Mouse (Mus musculus): ENCODE measurements around the gene Cxcr3. TPM values are rescaled to one million over a fixed set of nuclear protein-coding genes. Genes with fewer than 3 reads are reported as not detected.

Gene Cxcr3
- total RNA-seq (2021), result not detected
- long read RNA-seq, experiment 1, result 0 reads
- long read RNA-seq, experiment 2, result 0 reads

DNA sequence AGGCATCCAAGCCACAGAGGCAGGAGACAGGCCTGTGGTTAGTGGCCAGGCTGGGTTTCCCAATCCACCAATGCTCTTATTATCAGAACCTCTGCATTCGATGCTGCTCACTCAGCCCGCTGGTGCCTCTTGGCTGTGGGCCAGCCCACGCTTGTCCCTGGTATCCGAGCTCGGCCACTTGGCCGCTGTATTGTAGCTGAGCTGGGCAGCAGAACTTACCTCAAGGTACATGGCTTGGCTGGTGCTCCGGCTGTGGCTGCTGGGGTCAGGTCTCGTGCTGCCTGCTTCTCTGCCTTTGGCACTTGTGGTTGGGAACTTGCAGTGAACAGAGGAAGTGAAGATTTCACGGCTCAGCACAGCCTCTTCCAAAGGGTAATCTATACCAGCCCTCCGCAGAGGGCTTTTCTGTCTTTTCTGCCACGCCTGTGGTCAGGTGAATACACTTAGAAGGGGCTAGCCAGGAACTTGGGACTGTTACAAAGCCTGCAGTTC, at the start of gene Cxcr3:
Cxcr3 (minus strand) TSS at position 442 of the 492 bp plus-strand sequence.
- DNase-seq, result peak; percentile 39 to 44
- intact Hi-C loops (cut with DNase I), result no loop called here

DNA sequence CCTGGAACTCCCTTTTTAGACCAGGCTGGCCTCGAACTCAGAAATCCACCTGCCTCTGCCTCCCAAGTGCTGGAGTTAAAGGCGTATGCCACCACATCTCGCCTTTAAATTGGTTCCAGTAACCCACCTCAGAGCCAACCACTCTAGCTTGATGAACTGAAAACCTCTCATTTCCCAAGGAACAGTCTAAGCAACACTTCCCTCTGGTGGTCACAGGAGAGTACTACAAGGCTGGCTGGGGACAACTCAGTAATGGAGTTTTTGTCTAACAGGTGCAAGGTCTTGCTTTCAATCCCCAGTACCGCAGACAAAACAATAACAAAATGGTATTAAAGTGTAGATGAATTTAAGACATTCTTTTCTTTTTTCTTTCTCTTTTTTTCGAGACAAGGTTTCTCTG, 38.0 kb upstream of the Cxcr3 start:
- intact Hi-C loops (cut with DNase I), result loop anchor here (5.0 kb wide), 1 partner anchor 100 kb away; no protein-coding TSS in a partner anchor
- peak; percentile 29 to 67 for DNase-seq

DNA sequence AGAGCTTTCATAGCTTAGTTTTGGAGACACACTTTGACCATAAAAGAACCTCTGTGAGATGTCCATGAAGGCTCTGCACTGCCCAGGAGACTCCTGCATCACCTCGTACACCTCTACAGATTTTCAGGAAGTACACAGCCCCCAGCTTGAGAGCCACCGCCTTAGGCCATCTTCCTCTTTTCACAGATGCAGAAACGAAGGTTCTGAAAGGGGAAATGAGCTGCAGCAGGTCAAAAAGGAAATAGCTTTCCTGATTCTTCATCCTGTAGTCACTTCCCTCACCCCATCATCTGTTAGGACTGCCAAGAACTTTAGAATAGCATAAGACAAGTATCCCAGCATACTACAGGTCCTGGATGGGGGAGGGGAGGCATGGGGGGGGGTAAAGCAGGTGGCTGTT, 36.2 kb upstream of the Cxcr3 start:
- DNase-seq, result no peak
- intact Hi-C loops (cut with DNase I), result loop anchor here (5.0 kb wide), 1 partner anchor 98 kb away; no protein-coding TSS in a partner anchor

DNA sequence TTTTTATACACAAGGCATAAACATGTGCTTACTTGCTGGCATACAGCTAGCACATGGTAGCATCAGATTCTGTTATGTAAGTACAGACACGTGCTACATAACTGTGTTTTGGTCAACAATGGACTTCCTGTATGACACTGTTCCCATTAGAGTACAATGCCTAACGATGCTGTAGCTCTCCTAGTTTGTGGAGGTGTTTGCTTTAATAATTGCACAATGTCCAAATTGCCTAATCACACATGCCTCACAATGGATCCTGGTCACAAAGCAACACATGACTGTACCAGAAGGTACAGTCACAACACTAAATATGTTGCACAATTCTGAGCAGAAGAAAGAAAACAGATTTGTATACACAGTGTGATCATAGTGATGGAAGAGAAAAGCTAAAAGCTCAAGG, 35.4 kb upstream of the Cxcr3 start:
- no peak for DNase-seq
- intact Hi-C loops (cut with DNase I), result no loop called here

DNA sequence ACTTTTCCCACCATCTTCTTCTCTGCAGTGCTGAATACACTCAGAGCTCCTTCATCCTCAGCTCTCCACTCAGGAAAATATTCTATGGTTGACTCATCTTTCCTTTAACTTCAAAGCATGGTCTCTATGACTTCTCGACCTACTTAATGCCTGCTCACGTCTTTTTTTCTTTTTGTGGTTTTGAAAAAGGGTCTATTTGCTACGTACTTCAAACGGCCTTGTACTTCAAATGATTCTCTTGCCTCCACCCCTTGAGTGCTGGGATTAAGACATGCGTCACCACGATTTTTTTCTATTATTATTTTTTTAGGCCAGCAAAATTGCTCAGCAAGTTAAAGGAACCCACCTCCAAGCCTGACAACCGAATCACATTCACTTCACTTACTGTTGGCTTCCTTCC, 33.2 kb upstream of the Cxcr3 start:
- no peak for DNase-seq
- intact Hi-C loops (cut with DNase I), result no loop called here

DNA sequence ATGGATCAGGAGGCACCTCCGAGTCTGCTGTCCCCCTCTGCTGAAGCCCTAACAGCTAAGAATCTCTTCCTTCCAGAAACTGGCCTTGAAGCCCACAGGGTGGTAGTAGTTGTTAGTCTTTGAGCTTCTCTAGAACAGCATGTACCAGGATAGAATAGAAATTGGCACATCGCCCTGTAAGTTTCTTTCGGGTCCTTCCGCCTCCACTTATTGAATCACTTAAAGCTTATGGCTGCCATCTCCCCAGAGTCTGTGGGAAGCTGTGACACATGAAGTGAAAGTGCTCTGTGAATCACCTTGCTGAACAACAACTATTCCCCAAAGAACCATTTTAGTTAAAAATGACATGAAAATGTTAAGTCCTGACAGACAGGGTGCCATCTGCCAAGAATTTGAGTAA, 31.0 kb upstream of the Cxcr3 start:
- DNase-seq, result no peak
- intact Hi-C loops (cut with DNase I), result no loop called here

DNA sequence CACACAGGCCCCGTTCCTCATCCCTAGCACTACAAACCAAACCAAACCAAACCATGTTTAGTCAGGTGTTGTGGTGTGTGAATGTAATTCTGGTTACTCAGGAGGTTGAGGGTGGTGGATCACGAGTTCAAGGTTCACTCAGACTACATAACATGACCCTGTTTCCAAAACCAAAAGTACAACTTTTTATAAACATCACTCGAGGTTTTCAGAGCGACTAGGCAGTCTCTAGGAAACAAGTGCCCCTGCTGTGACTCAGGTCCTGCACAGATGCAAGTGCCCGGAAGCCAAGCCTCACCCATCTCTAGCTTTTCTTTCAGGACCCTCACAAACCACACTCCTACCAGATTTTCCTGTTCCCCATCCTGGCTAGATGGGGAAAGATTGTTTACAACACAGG, 30.6 kb upstream of the Cxcr3 start:
- DNase-seq, result no peak
- intact Hi-C loops (cut with DNase I), result no loop called here

DNA sequence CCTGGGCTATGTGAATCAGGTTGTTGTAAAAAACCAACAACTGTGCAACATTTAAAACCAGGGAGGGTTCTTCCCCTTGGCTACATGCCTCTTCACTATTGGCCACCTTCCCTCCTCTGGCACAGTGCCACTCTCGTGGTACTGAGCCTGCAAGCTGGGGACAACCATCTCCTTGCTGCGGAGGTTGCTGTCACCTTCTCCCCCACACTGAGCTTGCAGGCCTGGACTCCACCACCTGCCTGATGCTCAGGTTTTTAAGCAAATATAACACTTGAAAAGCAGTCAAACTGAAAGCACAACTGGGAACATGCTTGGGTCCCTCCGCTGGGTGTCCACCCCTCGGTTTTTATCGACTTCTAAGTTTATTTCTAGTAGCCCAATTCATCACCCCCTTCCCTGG, 20.4 kb upstream of the Cxcr3 start:
- DNase-seq, result peak in 1 of 2 experiments; percentile 18
- intact Hi-C loops (cut with DNase I), result no loop called here

DNA sequence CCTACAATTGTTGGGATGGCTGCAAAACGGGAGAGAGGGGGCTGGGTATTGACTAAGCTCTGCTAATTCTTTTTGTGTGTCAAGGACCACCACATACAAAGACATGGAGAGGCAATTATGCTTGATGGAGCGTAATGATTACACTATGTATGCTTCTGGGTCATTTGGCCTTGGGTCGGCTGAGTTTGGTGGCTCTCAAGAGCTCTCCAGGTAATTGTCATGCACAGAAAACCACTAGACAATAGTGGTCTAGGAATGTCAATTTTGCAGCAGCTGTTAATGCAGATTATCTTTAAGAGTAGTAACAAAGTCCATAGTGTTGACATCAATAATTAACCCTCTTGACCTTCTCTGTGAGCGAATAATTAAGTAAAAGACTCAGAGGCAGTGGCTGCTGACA, 16.1 kb upstream of the Cxcr3 start:
- intact Hi-C loops (cut with DNase I), result no loop called here
- no peak for DNase-seq

DNA sequence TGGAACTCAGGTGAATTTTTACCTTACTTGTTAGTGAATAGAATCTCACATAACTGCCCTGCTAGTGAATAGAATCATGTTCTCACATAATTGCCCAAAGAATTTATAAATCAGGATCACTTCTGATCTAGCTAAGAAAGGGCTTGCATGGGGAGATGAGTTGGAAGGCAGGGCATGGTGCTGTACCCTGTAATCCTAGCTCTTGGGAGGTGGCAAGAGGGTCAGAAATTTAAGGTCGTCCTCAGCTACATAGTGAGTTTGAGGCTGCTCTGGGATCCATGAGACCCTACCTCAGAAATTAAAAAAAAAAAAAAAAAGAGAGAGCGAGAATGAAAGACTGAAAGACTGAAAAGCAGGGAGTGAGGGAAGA, 7.0 kb upstream of the Cxcr3 start:
- no peak for DNase-seq
- intact Hi-C loops (cut with DNase I), result no loop called here

DNA sequence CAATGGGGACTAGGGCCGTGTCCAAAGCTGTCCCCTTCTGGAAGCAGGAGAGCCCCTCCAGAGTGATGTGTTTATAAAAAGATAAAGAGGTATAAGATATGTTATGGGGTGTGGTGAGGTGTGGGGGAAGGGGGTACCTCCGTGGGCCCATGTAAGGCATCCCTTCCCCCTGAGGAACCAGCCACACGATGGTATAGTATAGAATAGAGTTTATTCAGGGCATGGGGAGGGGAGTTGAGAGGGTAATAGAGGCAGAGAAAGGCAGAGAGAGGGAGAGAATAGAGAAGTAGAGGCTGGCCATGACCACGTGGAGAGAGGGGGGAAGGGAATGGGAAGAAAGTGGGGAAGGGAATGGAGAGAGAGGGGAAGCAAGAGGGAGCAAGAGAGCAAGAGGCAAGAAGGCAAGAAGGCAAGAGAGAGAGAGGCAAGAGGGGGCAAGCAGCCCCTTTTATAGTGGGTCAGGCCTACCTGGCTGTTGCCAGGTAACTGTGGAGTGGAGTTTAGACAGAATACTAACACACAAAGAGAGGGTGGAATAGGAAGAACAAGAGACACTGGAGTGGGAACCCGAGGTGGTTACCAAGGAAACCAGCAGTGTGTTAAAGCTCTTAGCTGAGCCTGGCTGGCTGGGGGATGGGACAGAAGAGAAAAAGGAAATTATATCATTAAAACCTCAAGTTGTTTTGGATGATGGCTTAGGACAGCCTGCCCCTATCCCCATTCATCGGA, 6.4 kb upstream of the Cxcr3 start:
- DNase-seq, result no peak
- intact Hi-C loops (cut with DNase I), result no loop called here

DNA sequence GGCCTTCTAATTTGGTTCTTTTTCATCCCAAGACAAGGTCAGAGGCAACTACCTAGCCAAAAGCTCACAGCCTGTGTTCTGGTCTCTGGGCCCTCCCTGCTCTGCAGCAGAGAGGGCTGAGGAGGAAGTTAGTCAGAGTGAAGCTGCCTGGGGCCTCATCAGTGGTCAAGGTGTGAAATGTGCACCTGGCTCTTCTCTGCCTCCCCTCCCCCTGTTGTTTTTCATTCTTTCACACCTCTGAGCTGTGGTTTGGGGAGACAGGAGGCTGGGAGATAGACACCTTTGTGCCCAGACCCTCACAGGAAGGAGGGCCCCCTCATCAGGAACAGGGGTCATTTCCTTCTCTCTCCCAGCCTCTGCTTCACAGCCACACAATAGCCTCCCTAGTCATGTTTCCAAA, 3.1 kb upstream of the Cxcr3 start:
- intact Hi-C loops (cut with DNase I), result no loop called here

DNA sequence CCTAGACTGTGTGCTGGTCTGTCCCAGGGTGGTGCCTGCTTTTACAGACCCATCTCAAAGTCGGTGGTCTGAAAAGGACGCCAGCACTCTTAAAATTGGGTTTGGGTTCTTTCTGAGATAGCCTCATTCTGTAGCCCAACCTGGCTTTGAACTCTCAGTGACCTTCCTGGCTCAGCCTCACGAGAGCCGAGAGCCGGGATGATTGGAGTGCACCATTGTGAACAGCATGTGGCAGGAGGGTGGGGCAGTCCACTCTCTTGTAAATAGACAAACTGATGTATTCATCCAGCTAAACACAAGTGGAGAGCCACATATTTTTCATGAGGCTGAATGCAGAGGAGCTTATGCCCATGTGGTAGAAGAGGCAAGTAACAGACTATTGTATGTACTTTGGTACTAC, 912 bp upstream of the Cxcr3 start:
- intact Hi-C loops (cut with DNase I), result no loop called here
- DNase-seq, result no peak

More for the DNA sequence above, 3.1 kb upstream of the Cxcr3 start:
- DNase-seq, result no peak

DNA sequence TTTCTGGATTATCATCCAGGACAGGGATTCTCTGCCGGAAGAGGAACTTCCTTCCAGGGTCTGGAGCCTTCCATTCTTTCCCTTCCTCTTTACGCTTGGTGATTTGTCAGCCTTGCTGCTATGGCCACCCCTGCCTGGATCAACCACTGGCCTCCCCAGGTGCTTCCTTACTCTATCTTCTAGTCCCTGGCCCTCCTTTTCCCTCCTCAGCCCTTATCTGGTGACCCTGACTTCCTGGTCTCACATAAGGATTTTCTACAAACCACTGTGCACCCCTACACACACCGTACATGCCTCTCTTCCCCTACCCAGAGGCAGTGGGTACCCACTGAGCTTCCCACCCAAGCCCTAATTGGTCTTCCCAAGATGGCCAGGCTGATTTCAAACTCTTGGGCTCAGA, 781 bp downstream of the Cxcr3 start:
- no peak for DNase-seq
- intact Hi-C loops (cut with DNase I), result no loop called here

DNA sequence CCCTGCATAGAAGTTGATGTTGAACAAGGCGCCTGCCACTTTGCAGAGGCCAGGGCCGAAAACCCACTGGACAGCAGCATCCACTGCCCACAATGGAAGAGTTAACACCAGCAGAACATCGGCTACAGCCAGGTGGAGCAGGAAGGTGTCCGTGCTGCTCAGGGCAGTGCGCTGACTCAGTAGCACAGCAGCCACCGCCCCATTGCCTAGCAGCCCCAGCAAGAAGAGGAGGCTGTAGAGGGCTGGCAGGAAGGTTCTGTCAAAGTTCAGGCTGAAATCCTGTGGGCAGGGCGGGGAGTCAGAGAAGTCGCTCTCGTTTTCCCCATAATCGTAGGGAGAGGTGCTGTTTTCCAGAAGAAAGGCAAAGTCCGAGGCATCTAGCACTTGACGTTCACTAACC, 1.4 kb downstream of the Cxcr3 start:
- intact Hi-C loops (cut with DNase I), result no loop called here
- DNase-seq, result no peak

DNA sequence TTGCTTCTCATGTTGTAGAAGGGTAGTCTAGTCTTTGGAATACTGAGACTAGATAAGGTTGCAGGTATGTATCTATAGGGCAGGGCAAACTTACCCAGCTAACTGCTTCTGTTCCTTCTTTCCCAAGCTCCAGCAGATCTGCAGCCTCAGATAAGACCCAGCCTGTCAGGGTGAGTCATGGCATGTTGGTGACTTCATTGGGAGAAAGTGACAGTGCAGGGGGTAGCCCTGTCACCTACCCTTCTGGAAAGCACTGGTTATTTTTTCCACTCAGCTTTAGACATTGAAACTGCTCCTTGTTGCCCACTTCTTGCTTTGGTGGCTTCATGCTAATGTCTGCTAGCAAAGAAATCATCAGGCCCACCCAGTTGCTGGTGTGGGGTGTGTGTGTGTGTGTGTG, 4.1 kb downstream of the Cxcr3 start:
- intact Hi-C loops (cut with DNase I), result no loop called here
- DNase-seq, result no peak

DNA sequence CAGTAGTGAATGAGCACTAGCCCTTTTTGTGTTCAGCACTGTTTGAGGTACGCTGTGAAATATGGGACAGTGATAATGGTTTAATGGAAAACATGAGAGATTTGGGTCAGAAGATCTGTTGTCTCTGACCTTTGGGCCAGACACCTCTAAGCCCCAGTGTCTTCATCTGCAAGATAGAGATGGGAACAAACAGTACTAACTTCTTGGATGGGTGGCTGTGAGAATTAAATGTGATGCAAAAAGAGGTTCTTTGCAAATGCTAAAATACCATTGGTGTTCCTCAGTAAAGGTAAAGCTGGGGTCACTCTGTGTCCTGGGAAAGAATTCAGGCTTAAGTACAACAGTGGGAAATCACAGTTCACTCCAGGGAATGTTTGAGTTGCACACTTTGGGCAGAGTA, 13.7 kb downstream of the Cxcr3 start:
- intact Hi-C loops (cut with DNase I), result no loop called here

DNA sequence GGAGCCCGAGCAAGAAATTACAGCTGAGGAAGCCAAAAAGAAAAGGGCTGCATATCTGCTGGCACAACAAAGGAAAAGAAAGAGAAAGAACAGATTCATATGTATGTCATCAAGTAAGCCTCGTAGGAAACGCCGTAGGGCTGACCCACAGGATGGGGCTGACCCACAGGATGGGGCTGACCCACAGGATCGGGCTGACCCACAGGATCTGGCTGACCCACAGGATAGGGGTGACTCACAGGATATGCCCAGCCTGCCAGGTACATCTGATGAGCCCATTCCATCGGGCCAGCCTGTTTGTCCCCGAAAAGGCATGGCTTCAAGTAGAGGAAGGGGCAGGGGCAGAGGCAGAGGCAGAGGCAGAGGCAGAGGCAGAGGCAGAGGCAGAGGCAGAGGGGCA, 29.0 kb downstream of the Cxcr3 start:
- intact Hi-C loops (cut with DNase I), result no loop called here
- no peak for DNase-seq

More for the DNA sequence above, 13.7 kb downstream of the Cxcr3 start:
- no peak for DNase-seq

DNA sequence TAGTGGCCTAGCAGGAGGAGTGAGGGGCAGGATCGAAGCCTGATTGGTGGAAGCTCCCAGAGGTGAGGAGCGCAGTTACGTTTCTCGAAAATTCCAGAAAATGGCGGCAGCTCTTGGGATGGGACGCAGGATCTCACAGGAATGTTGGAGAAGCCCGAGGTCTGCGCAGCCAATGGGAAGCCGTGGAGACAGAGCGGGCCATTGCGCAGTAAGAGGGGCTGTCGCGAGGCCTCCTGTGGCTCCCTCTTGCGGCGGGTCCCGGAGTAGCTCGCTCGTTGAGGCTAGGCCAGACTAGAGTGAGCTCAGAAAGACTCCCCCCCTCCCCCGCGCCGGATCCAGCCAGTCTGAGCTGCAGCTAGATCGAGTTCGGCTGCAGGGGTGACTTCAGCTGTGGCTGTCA, 35.8 kb downstream of the Cxcr3 start:
- intact Hi-C loops (cut with DNase I), result no loop called here
- DNase-seq, result no peak

DNA sequence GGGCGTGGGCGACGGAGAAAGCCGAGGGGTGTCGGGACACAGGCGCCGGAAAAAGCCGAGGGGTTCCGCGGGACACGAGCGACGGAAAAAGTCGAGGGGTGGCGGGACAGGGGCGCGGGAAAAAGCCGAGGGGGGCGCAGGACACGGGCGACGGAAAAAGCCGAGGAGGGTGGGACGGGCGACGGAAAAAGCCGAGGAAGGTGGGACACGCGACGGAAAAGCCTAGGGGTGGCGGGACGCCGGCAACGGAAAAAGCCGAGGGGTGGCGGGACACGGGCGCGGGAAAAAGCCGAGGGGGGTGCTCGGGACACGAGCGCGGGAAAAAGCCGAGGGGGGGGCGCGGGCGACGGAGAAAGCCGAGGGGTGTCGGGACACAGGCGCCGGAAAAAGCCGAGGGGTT, 36.5 kb downstream of the Cxcr3 start:
- intact Hi-C loops (cut with DNase I), result no loop called here
- DNase-seq, result no peak

DNA sequence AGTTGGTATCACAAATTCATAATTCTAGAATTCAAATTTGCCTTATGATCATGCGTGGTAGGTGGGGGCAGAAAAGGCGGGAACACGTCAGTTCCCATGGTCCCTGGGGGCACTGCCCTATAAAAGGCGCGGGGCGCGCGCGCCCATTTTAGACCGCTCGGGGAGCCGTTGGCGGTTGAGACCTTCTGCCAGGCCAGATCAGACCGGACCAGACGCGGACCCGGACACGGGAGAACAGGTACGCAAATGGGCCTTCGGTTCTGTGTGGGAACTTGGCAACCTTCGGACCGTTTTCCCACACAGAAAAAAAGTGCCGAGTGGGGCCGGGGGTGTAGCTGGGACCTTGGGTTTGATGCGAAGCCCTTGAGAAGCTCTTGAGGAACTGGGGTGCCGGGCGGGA, 38.4 kb downstream of the Cxcr3 start:
- intact Hi-C loops (cut with DNase I), result no loop called here
- DNase-seq, result no peak

Measured in heart, postnatal 14 days (tissue).